Mouse (Mus musculus) embryonic facial prominence, embryonic 14.5 days (tissue): ENCODE measurements around the gene Pxt1. TPM values are rescaled to one million over a fixed set of nuclear protein-coding genes. Genes with fewer than 3 reads are reported as not detected.

Experiments used
- ATAC-seq: fragments of 200-750 bp; cut with Nextera tagmentation; 2 replicates; pipeline ENCODE4 v1.8.0; 2017; ENCODE audit warnings: low read depth, moderate number of reproducible peaks, moderate TSS enrichment
- DNase-seq: peaks from one replicate; pipeline ENCODE4 v3.0.0-alpha.2; 2015; ENCODE audit warnings: low spot score
- H3K27ac ChIP-seq: fragments of 300-500 bp; sonication (generic); replicated peaks from 2 replicates; pipeline ENCODE4 v1.5.1; 2014; ENCODE audit warnings: low read depth, mild to moderate bottlenecking, low read length, moderate library complexity
- H3K27me3 ChIP-seq: fragments of 300-500 bp; sonication (generic); replicated peaks from 2 replicates; pipeline ENCODE4 v1.6.1; 2014; ENCODE audit warnings: low read length; ENCODE audit not compliant: control insufficient read depth, insufficient read depth
- H3K36me3 ChIP-seq: fragments of 300-500 bp; sonication (generic); 2 replicates; pipeline ENCODE4 v1.6.1; 2014; ENCODE audit warnings: low read length, mixed read lengths; ENCODE audit not compliant: control insufficient read depth, insufficient read depth
- H3K4me1 ChIP-seq: fragments of 300-500 bp; sonication (generic); 2 replicates; pipeline ENCODE4 v1.6.1; 2014; ENCODE audit warnings: antibody characterized with exemption, low read length; ENCODE audit not compliant: control insufficient read depth, insufficient read depth
- H3K4me2 ChIP-seq: fragments of 300-500 bp; sonication (generic); 2 replicates; pipeline ENCODE4 v1.6.1; 2014; ENCODE audit warnings: low read depth, mild to moderate bottlenecking, low read length, moderate library complexity, mixed read lengths
- H3K4me3 ChIP-seq: fragments of 300-500 bp; sonication (generic); 2 replicates; pipeline ENCODE4 v1.5.1; 2014; ENCODE audit warnings: low read depth, mild to moderate bottlenecking, low read length
- H3K9ac ChIP-seq: fragments of 300-500 bp; sonication (generic); 2 replicates; pipeline ENCODE4 v1.6.1; 2014; ENCODE audit warnings: low read depth, mild to moderate bottlenecking, low read length, moderate library complexity, mixed read lengths
- H3K9me3 ChIP-seq: fragments of 300-500 bp; sonication (generic); 2 replicates; pipeline ENCODE4 v1.6.1; 2016; ENCODE audit warnings: low read length; ENCODE audit not compliant: control insufficient read depth
- WGBS: fragments of 180-500 bp; shearing (Covaris S2); extraction: QIAGEN DNeasy Blood & Tissue Kit; methylation state at CpG from one replicate; pipeline ENCODE4 v1.1.7; 2014; 5-methylcytosine and 5-hydroxymethylcytosine counted together
- polyA plus RNA-seq: library from polyadenylated mRNA; unstranded; fragments of >200 nt; fragmentation: Nextera tagmentation; extraction: Ambion mirVana; gene quantifications from 2 replicates; pipeline ENCODE4 v1.2.1, GENCODE M21; 2014

The Pxt1 gene
- polyA plus RNA-seq, 1 experiment from 2014 or later, result not detected

- Histone ChIP-seq H3K9ac (no peak overlapping the region), H3K27ac (no peak overlapping the region), H3K27me3 (no peaks in the 10 kb centered on the region), H3K4me3 (no peak overlapping the region), H3K4me2 (no peak overlapping the region), H3K9me3 (no peaks in the 10 kb centered on the region), H3K4me1 (no peaks in the 10 kb centered on the region), H3K36me3 (no peaks in the 10 kb centered on the region)
- ATAC-seq, result no peak
- DNase-seq, result no peak
- 85% methylated on average over 10 of the region's 10 CpGs for WGBS
Observed at GRCm38 (mm10) chr17:28936622-28937345, 6.9 kb downstream of the Pxt1 start.

- no peak overlapping the region for H3K4me3 ChIP-seq
- H3K4me1 ChIP-seq, result no peaks in the 10 kb centered on the region
- ATAC-seq (no peak), DNase-seq (no peak)
- H3K36me3 ChIP-seq, result no peaks in the 10 kb centered on the region
- no peaks in the 10 kb centered on the region for H3K9me3 ChIP-seq
- H3K4me2 ChIP-seq, result no peak overlapping the region
- WGBS, result 86% methylated on average over 7 of the region's 7 CpGs
- no peaks in the 10 kb centered on the region for H3K27me3 ChIP-seq
- no peak overlapping the region for H3K27ac ChIP-seq
- H3K9ac ChIP-seq, result no peak overlapping the region
Observed at GRCm38 (mm10) chr17:28936133-28936532, 7.5 kb downstream of the Pxt1 start.

GRCm38 (mm10) chr17:28934120-28934916, 9.3 kb downstream of the Pxt1 start:
- Histone ChIP-seq H3K27me3 (no peaks in the 10 kb centered on the region), H3K36me3 (no peaks in the 10 kb centered on the region), H3K9me3 (no peaks in the 10 kb centered on the region), H3K4me2 (no peak overlapping the region), H3K27ac (no peak overlapping the region), H3K4me3 (no peak overlapping the region), H3K4me1 (peaks cover 10% of the 10 kb centered on the region), H3K9ac (no peak overlapping the region)
- WGBS, result 68% methylated on average over 19 of the region's 19 CpGs
- ATAC-seq (no peak), DNase-seq (no peak)

GRCm38 (mm10) chr17:28932274-28932673, 11.4 kb downstream of the Pxt1 start:
- Histone ChIP-seq H3K4me1 (peaks cover 10% of the 10 kb centered on the region), H3K9ac (no peak overlapping the region), H3K27ac (no peak overlapping the region), H3K4me3 (no peak overlapping the region), H3K4me2 (no peak overlapping the region), H3K27me3 (no peaks in the 10 kb centered on the region), H3K9me3 (no peaks in the 10 kb centered on the region), H3K36me3 (no peaks in the 10 kb centered on the region)
- WGBS, result 79% methylated on average over 4 of the region's 4 CpGs
- ATAC-seq (no peak), DNase-seq (no peak)

- Histone ChIP-seq H3K27ac (peak overlapping the region; percentile 44; the same call in 1 of the 2 replicates), H3K4me2 (no peak overlapping the region)
- WGBS, result 89% methylated on average over 18 of the region's 18 CpGs
Observed at GRCm38 (mm10) chr17:28931436-28932211, 12.0 kb downstream of the Pxt1 start.

GRCm38 (mm10) chr17:28930392-28931074, 13.1 kb downstream of the Pxt1 start:
- WGBS, result 16% methylated on average over 14 of the region's 14 CpGs
- Histone ChIP-seq H3K9ac (peak overlapping the region; percentile 52), H3K27me3 (no peaks in the 10 kb centered on the region), H3K4me1 (peaks cover 10% of the 10 kb centered on the region), H3K27ac (peak overlapping the region; percentile 84), H3K4me2 (peak overlapping the region; percentile 43), H3K4me3 (no peak overlapping the region), H3K36me3 (no peaks in the 10 kb centered on the region), H3K9me3 (no peaks in the 10 kb centered on the region)
- peak; percentile 92 for ATAC-seq
- peak; percentile 93 for DNase-seq

More at GRCm38 (mm10) chr17:28931436-28932211, 12.0 kb downstream of the Pxt1 start:
- ATAC-seq (no peak), DNase-seq (no peak)
- H3K27me3 ChIP-seq, result no peaks in the 10 kb centered on the region
- H3K9ac ChIP-seq, result no peak overlapping the region
- peaks cover 10% of the 10 kb centered on the region for H3K4me1 ChIP-seq
- no peak overlapping the region for H3K4me3 ChIP-seq
- H3K9me3 ChIP-seq, result no peaks in the 10 kb centered on the region
- no peaks in the 10 kb centered on the region for H3K36me3 ChIP-seq

- no peak for DNase-seq
- Histone ChIP-seq H3K4me3 (no peak overlapping the region), H3K27me3 (no peaks in the 10 kb centered on the region), H3K27ac (no peak overlapping the region), H3K4me2 (no peak overlapping the region), H3K9me3 (no peaks in the 10 kb centered on the region), H3K9ac (no peak overlapping the region), H3K36me3 (no peaks in the 10 kb centered on the region), H3K4me1 (peaks cover 10% of the 10 kb centered on the region)
- WGBS, result 89% methylated on average over 4 of the region's 4 CpGs
- ATAC-seq, result no peak
Observed at GRCm38 (mm10) chr17:28929369-28929768, 14.3 kb downstream of the Pxt1 start.

DNA sequence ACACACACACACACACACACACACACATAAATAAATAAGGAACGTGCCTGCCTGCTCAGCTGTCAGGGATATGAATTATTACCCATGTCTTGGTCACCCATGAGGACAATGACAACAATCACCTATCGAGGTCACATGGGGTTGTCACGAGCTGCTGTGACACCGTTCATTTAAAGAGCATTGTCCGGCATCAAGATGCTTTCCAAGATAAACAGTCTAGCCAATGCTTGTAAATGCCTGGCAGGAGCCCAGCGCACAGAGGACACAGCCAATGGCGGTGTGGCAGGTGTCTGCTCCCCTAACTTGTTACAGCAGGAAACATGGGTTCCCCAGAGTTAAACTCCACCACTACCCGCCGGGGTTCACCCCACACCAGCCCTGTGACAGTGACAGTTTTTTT, 15.6 kb downstream of the Pxt1 start:
- 91% methylated on average over 9 of the region's 9 CpGs for WGBS
- no peaks in the 10 kb centered on the region for H3K36me3 ChIP-seq
- H3K27ac ChIP-seq, result no peak overlapping the region
- no peak for DNase-seq
- H3K4me1 ChIP-seq, result peaks cover 10% of the 10 kb centered on the region
- ATAC-seq, result no peak
- H3K9me3 ChIP-seq, result no peaks in the 10 kb centered on the region
- H3K4me3 ChIP-seq, result no peak overlapping the region
- H3K9ac ChIP-seq, result no peak overlapping the region
- no peaks in the 10 kb centered on the region for H3K27me3 ChIP-seq
- H3K4me2 ChIP-seq, result no peak overlapping the region
